ENCODE assay signal across 10 mouse cellular contexts in genomic region chr5:37198011-37198688, GRCm38 (mm10). TPM values are rescaled to one million over a fixed set of nuclear protein-coding genes. Genes with fewer than 3 reads are reported as not detected.
A peak's percentile ranks its signal among the peaks of the same experiment; 100 is the strongest.
DNase-seq lines count a peak whose midpoint lies in the region; ATAC-seq lines count a peak whose summit lies in the region.
"Had no signal": no experiment of that assay in that cellular context is flagged by ENCODE, and none has a peak within 500 bp of the region (broad histone marks: within the 10 kb centered on the region; RNA-seq: fewer than 3 reads in every experiment).

No protein-coding gene starts in this region.

- DNase-seq in cerebellum, postnatal 10 days = peak; percentile 73 to 81
- DNase-seq in cerebellum, adult 9-10 months = no peak
- DNase-seq in left cerebral cortex, postnatal 4 days = peak; percentile 78
- no peak for DNase-seq in left cerebral cortex, postnatal 25 days (ENCODE audit: low spot score in 2 of 2)
- DNase-seq in thymus, adult 18-20 months = no peak
- no peak for DNase-seq in frontal cortex, postnatal 14 days (ENCODE audit: low spot score in 2 of 2)

- H3K9me3 ChIP-seq in hindbrain, embryonic 13.5 days = no peaks in the 10 kb centered on the region
- H3K9me3 ChIP-seq in neural tube, embryonic 12.5 days = no peaks in the 10 kb centered on the region
- H3K9me3 ChIP-seq: megakaryocyte, embryonic 14.5 days had no signal

- no peak overlapping the region for H3K4me3 ChIP-seq in hindbrain, embryonic 13.5 days
- H3K4me3 ChIP-seq in neural tube, embryonic 12.5 days = no peak overlapping the region
- H3K4me3 ChIP-seq: megakaryocyte, embryonic 14.5 days had no signal

- peak; percentile 53 for ATAC-seq in hindbrain, embryonic 13.5 days (ENCODE audit: low FRiP score)
- ATAC-seq in neural tube, embryonic 12.5 days (ENCODE audit: low FRiP score, low read depth) = peak; percentile 82

- H3K4me1 ChIP-seq in hindbrain, embryonic 13.5 days (replicated peaks) = peaks cover 63% of the 10 kb centered on the region
- H3K4me1 ChIP-seq in neural tube, embryonic 12.5 days = peaks cover 42% of the 10 kb centered on the region

- intact Hi-C loops in left cerebral cortex, postnatal 4 days (cut with DNase I) = no loop called here
- intact Hi-C loops in left cerebral cortex, postnatal 25 days (cut with DNase I) = no loop called here

- H3K9ac ChIP-seq in hindbrain, embryonic 13.5 days = no peak overlapping the region; the same call in 1 of the 2 replicates
- no peak overlapping the region for H3K9ac ChIP-seq in neural tube, embryonic 12.5 days

- no peaks in the 10 kb centered on the region for H3K36me3 ChIP-seq in hindbrain, embryonic 13.5 days
- H3K36me3 ChIP-seq in neural tube, embryonic 12.5 days = no peaks in the 10 kb centered on the region

- no peak overlapping the region for H3K4me2 ChIP-seq in hindbrain, embryonic 13.5 days
- H3K4me2 ChIP-seq in neural tube, embryonic 12.5 days (replicated peaks) = 0 out of 2 replicates have a peak overlapping the region, but pooled peaks have one; percentile 14

- 23% methylated on average over 2 of the region's 2 CpGs for WGBS in hindbrain, embryonic 13.5 days
- WGBS in neural tube, embryonic 12.5 days = 36% methylated on average over 2 of the region's 2 CpGs

- peak overlapping the region; percentile 80 for H3K27ac ChIP-seq in hindbrain, embryonic 13.5 days
- H3K27ac ChIP-seq in neural tube, embryonic 12.5 days = peak overlapping the region; percentile 43

- H3K27me3 ChIP-seq in hindbrain, embryonic 13.5 days = no peaks in the 10 kb centered on the region
- H3K27me3 ChIP-seq in neural tube, embryonic 12.5 days (replicated peaks) = no peaks in the 10 kb centered on the region

RNA-seq across cellular contexts. Expression of gene Crmp1, which starts 43.6 kb away (rescaled TPM):
- 1,000 to 10,000 TPM; 1,527 to 1,566 TPM for total RNA-seq in left cerebral cortex, postnatal 4 days (2021)
- total RNA-seq in left cerebral cortex, postnatal 25 days (2021) = 100 to 1,000 TPM; 210 to 213 TPM
- 750 and 790 TPM in 2 replicates for polyA plus RNA-seq in hindbrain, embryonic 13.5 days (2015; fragmentation: Nextera tagmentation; extraction: Ambion mirVana)
- 660 and 714 TPM in 2 replicates for polyA plus RNA-seq in neural tube, embryonic 12.5 days (2016; fragmentation: Nextera tagmentation; extraction: Ambion mirVana)
- total RNA-seq: granulocyte monocyte progenitor cell, adult 5-6 weeks had no signal

Comparison
In these comparisons a context has a peak if more than half of its experiments do, and no peak if none do; other contexts are left out.
1. DNase-seq: peak in cerebellum, postnatal 10 days (2 of 2) and left cerebral cortex, postnatal 4 days (single experiment); none in cerebellum, adult 9-10 months (single experiment), left cerebral cortex, postnatal 25 days (0 of 2), thymus, adult 18-20 months (0 of 2) and frontal cortex, postnatal 14 days (0 of 2).
2. RNA of gene Crmp1, which starts 43.6 kb away (total RNA-seq): 1,527 to 1,566 TPM in left cerebral cortex, postnatal 4 days; 210 to 213 TPM in left cerebral cortex, postnatal 25 days; every median in the first group is over 4 times any median in the second.